Mouse (Mus musculus) embryonic fibroblast, embryonic 13.5 days (primary cell): Measurements from ENCODE around the gene Fam192a. TPM values are rescaled to one million over a fixed set of nuclear protein-coding genes. Genes with fewer than 3 reads are reported as not detected.

Experiments used
- H3K27ac ChIP-seq: 2 replicates; pipeline ENCODE4 v1.5.1; 2012; ENCODE audit warnings: low read length, control low read depth, inconsistent platforms; ENCODE audit not compliant: insufficient read depth
- H3K4me1 ChIP-seq: 2 replicates; pipeline ENCODE4 v1.6.1; 2011; ENCODE audit warnings: low read length; ENCODE audit not compliant: control insufficient read depth, insufficient read depth
- H3K4me3 ChIP-seq: 2 replicates; pipeline ENCODE4 v1.5.1; 2011; ENCODE audit warnings: mild to moderate bottlenecking, control low read depth, low read length; ENCODE audit not compliant: insufficient read depth
- CTCF ChIP-seq: IDR thresholded peaks from 2 replicates; pipeline ENCODE4 v1.5.1; 2011; ENCODE audit warnings: mild to moderate bottlenecking, control low read depth, low read length, moderate library complexity, borderline replicate concordance; ENCODE audit not compliant: insufficient read depth
- POLR2A ChIP-seq: IDR thresholded peaks from 2 replicates; pipeline ENCODE4 v1.6.1; 2011; ENCODE audit warnings: low read depth, mild to moderate bottlenecking, control low read depth, low read length, moderate library complexity
- polyA plus RNA-seq: library from polyadenylated mRNA; stranded (reverse); fragments of >200 nt; gene quantifications from 2 replicates; pipeline ENCODE4 v1.2.4, GENCODE M21; 2011; ENCODE audit warnings: low read depth; ENCODE audit not compliant: missing spikeins, insufficient read length

The Fam192a gene
- polyA plus RNA-seq = 52.8 and 54.9 TPM in 2 replicates

- H3K4me3 ChIP-seq = peak within 1 kb of the TSS; percentile 90
- TF ChIP-seq POLR2A (peak; percentile 94), CTCF (no peak)
- no peaks in the 10 kb centered on the region for H3K4me1 ChIP-seq
These were observed at the start of gene Fam192a, which contains the start of gene Rspry1 for GRCm38 (mm10) chr8:94601607-94602385. TSS of gene Fam192a (minus strand) at chr8:94601997. TSS of gene Rspry1 (plus strand) at chr8:94601937.

GRCm38 (mm10) chr8:94649496-94649895 is 47.7 kb upstream of the Fam192a start:
- Histone ChIP-seq H3K4me1 (no peaks in the 10 kb centered on the region), H3K27ac (no peak overlapping the region), H3K4me3 (no peak overlapping the region)
- no peak for TF ChIP-seq POLR2A
- TF ChIP-seq CTCF = no peak

More at GRCm38 (mm10) chr8:94601607-94602385, at the start of gene Fam192a, which contains the start of gene Rspry1:
- H3K27ac ChIP-seq = no peak within 1 kb of the TSS; the same call in 1 of the 2 replicates

GRCm38 (mm10) chr8:94646165-94646564 is 44.4 kb upstream of the Fam192a start:
- Histone ChIP-seq H3K4me1 (no peaks in the 10 kb centered on the region), H3K27ac (no peak overlapping the region), H3K4me3 (no peak overlapping the region)
- no peak for TF ChIP-seq POLR2A
- no peak for TF ChIP-seq CTCF

- Histone ChIP-seq H3K27ac (no peak overlapping the region), H3K4me3 (no peak overlapping the region), H3K4me1 (no peaks in the 10 kb centered on the region)
- no peak for TF ChIP-seq POLR2A
- TF ChIP-seq CTCF = no peak
These were observed 43.4 kb upstream of the Fam192a start for GRCm38 (mm10) chr8:94645202-94645601.

GRCm38 (mm10) chr8:94641938-94642337 is 40.1 kb upstream of the Fam192a start:
- Histone ChIP-seq H3K27ac (no peak overlapping the region), H3K4me1 (no peaks in the 10 kb centered on the region), H3K4me3 (no peak overlapping the region)
- TF ChIP-seq POLR2A (no peak), CTCF (no peak)

- Histone ChIP-seq H3K27ac (no peak overlapping the region), H3K4me3 (no peak overlapping the region), H3K4me1 (no peaks in the 10 kb centered on the region)
- TF ChIP-seq POLR2A (no peak), CTCF (no peak)
These were observed 39.4 kb upstream of the Fam192a start for GRCm38 (mm10) chr8:94641183-94641582.

GRCm38 (mm10) chr8:94634211-94634610 is 32.4 kb upstream of the Fam192a start:
- no peaks in the 10 kb centered on the region for H3K4me1 ChIP-seq
- no peak overlapping the region for H3K27ac ChIP-seq
- TF ChIP-seq CTCF = no peak
- no peak for TF ChIP-seq POLR2A
- H3K4me3 ChIP-seq = no peak overlapping the region

- no peak for TF ChIP-seq CTCF
- TF ChIP-seq POLR2A = no peak
- Histone ChIP-seq H3K4me1 (no peaks in the 10 kb centered on the region), H3K4me3 (no peak overlapping the region), H3K27ac (no peak overlapping the region)
These were observed 31.9 kb upstream of the Fam192a start for GRCm38 (mm10) chr8:94633564-94634194.

- no peak overlapping the region for H3K27ac ChIP-seq
- TF ChIP-seq CTCF (no peak), POLR2A (no peak)
- no peaks in the 10 kb centered on the region for H3K4me1 ChIP-seq
- H3K4me3 ChIP-seq = no peak overlapping the region
These were observed 23.1 kb upstream of the Fam192a start for GRCm38 (mm10) chr8:94624885-94625284.

- no peak for TF ChIP-seq POLR2A
- TF ChIP-seq CTCF = no peak
- Histone ChIP-seq H3K27ac (no peak overlapping the region), H3K4me1 (no peaks in the 10 kb centered on the region), H3K4me3 (no peak overlapping the region)
These were observed 5.3 kb upstream of the Fam192a start for GRCm38 (mm10) chr8:94607064-94607463.
